Comparison of ENCODE assay signal across 26 mouse cellular contexts in the genomic region with DNA sequence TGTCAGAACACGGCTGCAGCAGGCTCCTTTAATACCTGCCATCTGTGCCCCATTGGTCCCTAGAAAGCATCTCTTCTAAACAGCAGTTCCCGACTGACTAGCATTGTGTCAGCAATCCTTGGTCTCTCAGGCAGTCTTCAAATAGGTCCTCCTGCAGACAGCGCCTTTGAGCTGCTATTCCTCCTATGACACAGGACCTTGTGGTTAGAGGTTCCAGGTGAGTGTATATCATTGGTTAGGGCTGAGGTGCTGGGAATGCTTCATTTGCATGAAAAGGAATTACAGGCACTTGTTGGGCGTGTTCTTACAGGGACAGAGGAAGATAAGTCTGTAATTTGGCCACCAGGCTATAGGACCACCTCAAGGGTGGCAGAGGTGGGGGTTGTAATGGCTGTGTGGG.
DNase-seq lines count a peak whose midpoint lies in the region; ATAC-seq and TF ChIP-seq lines count a peak whose summit lies in the region.
"Had no signal": no experiment of that assay in that cellular context is flagged by ENCODE, and none has a peak within 500 bp of the region (broad histone marks: within the 10 kb centered on the region; RNA-seq: fewer than 3 reads in every experiment).

No protein-coding gene starts in this region.

- peaks cover 0 to 7% of the 10 kb centered on the region in 2 experiments; a peak in 1 of 4 replicates for H3K4me1 ChIP-seq in ES-E14 (ENCODE audit: control insufficient read depth in 2 of 2, insufficient read depth in 2 of 2, low read length in 2 of 2, poor library complexity in 1 of 2)
- no peaks in the 10 kb centered on the region for H3K4me1 ChIP-seq in hindbrain, embryonic 16.5 days (ENCODE audit: control insufficient read depth, insufficient read depth, low read depth, low read length)

- no peak overlapping the region for H3K4me3 ChIP-seq in ES-E14 (ENCODE audit: insufficient read depth in 1 of 2, low read depth in 1 of 2, low read length in 2 of 2, poor library complexity in 1 of 2, severe bottlenecking in 1 of 2)
- H3K4me3 ChIP-seq in layer of hippocampus, adult 2 months, result no peak overlapping the region
- H3K4me3 ChIP-seq in hindbrain, embryonic 16.5 days (ENCODE audit: low read length), result no peak overlapping the region

- no peak overlapping the region for H3K4me2 ChIP-seq in hindbrain, embryonic 16.5 days (ENCODE audit: low read length)

- no peak for TF ChIP-seq CTCF in layer of hippocampus, adult 2 months (conservative IDR thresholded peaks at IDR 0.05)

- peak overlapping the region; percentile 28; the same call in 1 of the 2 replicates for H3K27ac ChIP-seq in ES-E14 (ENCODE audit: insufficient read depth, low read depth, low read length, poor library complexity, severe bottlenecking)
- H3K27ac ChIP-seq in layer of hippocampus, adult 2 months, result no peak overlapping the region
- no peak overlapping the region for H3K27ac ChIP-seq in hindbrain, embryonic 16.5 days (ENCODE audit: low read depth, low read length)

- in situ Hi-C loops in ES-E14 (cut with MboI; ENCODE audit: low sequenced_read_pairs in 2 of 2, unreplicated experiment in 2 of 2), result no loop called here

- no peak overlapping the region for H3K9ac ChIP-seq in ES-E14 (ENCODE audit: insufficient read depth, low read depth, low read length, poor library complexity, severe bottlenecking)
- H3K9ac ChIP-seq in hindbrain, embryonic 16.5 days (ENCODE audit: low read depth, low read length), result no peak overlapping the region

- ATAC-seq in hindbrain, embryonic 16.5 days, result no peak
- ATAC-seq: activated CD4-positive, CD25-positive, alpha-beta regulatory T cell, adult 4 months; CD4-positive, CD25-positive, alpha-beta regulatory T cell, adult 4 months; Patski had no signal

- H3K36me3 ChIP-seq in ES-E14 (ENCODE audit: control insufficient read depth, insufficient read depth, low read length, poor library complexity, severe bottlenecking), result no peaks in the 10 kb centered on the region
- H3K36me3 ChIP-seq in hindbrain, embryonic 16.5 days (ENCODE audit: control insufficient read depth, insufficient read depth, low read length), result no peaks in the 10 kb centered on the region
- H3K36me3 ChIP-seq: G1E had no signal

- H3K9me3 ChIP-seq in ES-E14 (ENCODE audit: control insufficient read depth, insufficient read depth, low read depth, low read length), result no peaks in the 10 kb centered on the region
- no peaks in the 10 kb centered on the region for H3K9me3 ChIP-seq in hindbrain, embryonic 16.5 days (ENCODE audit: control insufficient read depth, low read length)
- H3K9me3 ChIP-seq: G1E had no signal

- no peaks in the 10 kb centered on the region for H3K27me3 ChIP-seq in hindbrain, embryonic 16.5 days (replicated peaks; ENCODE audit: control insufficient read depth, insufficient read depth, low read length)
- H3K27me3 ChIP-seq: CH12.LX, Patski had no signal

- DNase-seq in ES-CJ7 (ENCODE audit: low read depth, low spot score), result peak; percentile 75
- no peak for DNase-seq in ES-E14 (ENCODE audit: low read depth, low spot score)
- peak; percentile 76 for DNase-seq in R1 (ENCODE audit: low read depth, low spot score)
- peak; percentile 77 for DNase-seq in ZHBTc4 (ENCODE audit: low read depth, low spot score)
- no peak for DNase-seq in right cerebral cortex, postnatal 25 days
- no peak for DNase-seq in kidney, adult 8-10 months
- DNase-seq in layer of hippocampus, adult 2 months (ENCODE audit: low spot score in 2 of 2), result no peak
- DNase-seq: adrenal gland, adult 2 months; adrenal gland, adult 8-10 months; adrenal gland, postnatal 10 days; adrenal gland, postnatal 14 days; adrenal gland, postnatal 25 days; adrenal gland, postnatal 36 days; B cell, adult 2 months; cerebellum, adult 11 months; cerebellum, adult 11-12 months; cerebellum, adult 18-20 months; cerebellum, adult 2 months; cerebellum, adult 8-10 months; cerebellum, adult 9-10 months had no signal

- 70% methylated on average over 4 of the region's 4 CpGs for WGBS in hindbrain, embryonic 16.5 days

TF ChIP-seq in ES-E14, 5 proteins besides CTCF, POLR2A, EP300 and RAD21:
- TF ChIP-seq MAFK (IDR thresholded peaks at IDR 0.05; ENCODE audit: insufficient read depth, low read depth, low read length), result no peak
- no peak for TF ChIP-seq ZNF384 (IDR thresholded peaks at IDR 0.05; ENCODE audit: low read depth, low read length)
- no peak for TF ChIP-seq HCFC1 (IDR thresholded peaks at IDR 0.05; ENCODE audit: borderline replicate concordance, insufficient read depth, low read length)
- no peak for TF ChIP-seq ZC3H11A (IDR thresholded peaks at IDR 0.05; ENCODE audit: borderline replicate concordance, low read depth, low read length)
- TF ChIP-seq CHD2 (IDR thresholded peaks at IDR 0.05; ENCODE audit: low read depth, low read length), result no peak

Comparison
In these comparisons a context has a peak if more than half of its experiments do, and no peak if none do; other contexts are left out.
1. DNase-seq: peak in ES-CJ7 (single experiment), R1 (single experiment) and ZHBTc4 (single experiment); none in ES-E14 (single experiment), right cerebral cortex, postnatal 25 days (single experiment), kidney, adult 8-10 months (0 of 2) and layer of hippocampus, adult 2 months (0 of 2).